ENCODE assay signal across 19 mouse cellular contexts in the genomic region with DNA sequence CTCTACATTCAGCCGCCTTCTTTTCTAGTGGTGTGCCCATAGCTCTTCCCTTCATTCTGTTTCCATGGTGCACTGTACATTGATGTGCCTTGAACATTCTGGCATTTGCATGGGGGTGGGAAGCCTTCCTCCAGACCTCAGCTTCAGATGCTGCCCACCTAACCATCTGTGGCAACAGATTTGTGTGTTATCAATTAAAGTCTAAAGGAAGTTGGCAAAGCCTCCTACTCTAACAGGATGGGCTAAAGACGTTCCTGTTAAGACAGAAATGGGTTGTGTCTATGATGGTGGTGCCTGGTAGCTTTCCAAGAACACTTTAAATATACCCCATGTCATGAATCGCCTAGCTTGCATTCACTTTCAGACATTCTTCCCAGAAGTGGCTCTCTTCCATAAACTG.
A peak's percentile ranks its signal among the peaks of the same experiment; 100 is the strongest.
DNase-seq lines count a peak whose midpoint lies in the region; ATAC-seq and TF ChIP-seq lines count a peak whose summit lies in the region.
"Had no signal": no experiment of that assay in that cellular context is flagged by ENCODE, and none has a peak within 500 bp of the region (broad histone marks: within the 10 kb centered on the region; RNA-seq: fewer than 3 reads in every experiment).

No protein-coding gene starts in this region.

- H3K27ac ChIP-seq in lung, postnatal 0 days (ENCODE audit: low read length): no peak overlapping the region
- no peak overlapping the region for H3K27ac ChIP-seq in hindbrain, embryonic 10.5 days
- H3K27ac ChIP-seq: embryonic facial prominence, embryonic 12.5 days; forebrain, embryonic 12.5 days; heart, embryonic 15.5 days; hindbrain, embryonic 12.5 days; limb, embryonic 10.5 days; liver, embryonic 14.5 days; macrophage; midbrain, embryonic 15.5 days had no signal

- 69% methylated on average over 3 of the region's 3 CpGs for WGBS in lung, postnatal 0 days
- WGBS in hindbrain, embryonic 10.5 days: 89% methylated on average over 3 of the region's 3 CpGs

- H3K9me3 ChIP-seq in lung, postnatal 0 days (ENCODE audit: low read length): no peaks in the 10 kb centered on the region
- no peaks in the 10 kb centered on the region for H3K9me3 ChIP-seq in hindbrain, embryonic 10.5 days
- H3K9me3 ChIP-seq: embryonic facial prominence, embryonic 12.5 days; forebrain, embryonic 12.5 days; heart, embryonic 15.5 days; hindbrain, embryonic 12.5 days; limb, embryonic 10.5 days; midbrain, embryonic 15.5 days had no signal

- no peak overlapping the region for H3K9ac ChIP-seq in lung, postnatal 0 days (replicated peaks; ENCODE audit: low read depth)
- H3K9ac ChIP-seq: embryonic facial prominence, embryonic 12.5 days; forebrain, embryonic 12.5 days; heart, embryonic 15.5 days; hindbrain, embryonic 12.5 days; liver, embryonic 14.5 days; midbrain, embryonic 15.5 days had no signal

- H3K36me3 ChIP-seq in lung, postnatal 0 days (ENCODE audit: insufficient read depth, low read length): no peaks in the 10 kb centered on the region
- no peaks in the 10 kb centered on the region for H3K36me3 ChIP-seq in hindbrain, embryonic 10.5 days
- H3K36me3 ChIP-seq: embryonic facial prominence, embryonic 12.5 days; forebrain, embryonic 12.5 days; heart, embryonic 15.5 days; hindbrain, embryonic 12.5 days; limb, embryonic 10.5 days; midbrain, embryonic 15.5 days had no signal

- intact Hi-C loops in left cerebral cortex, postnatal 4 days (cut with DNase I): no loop called here
- intact Hi-C loops in left cerebral cortex, postnatal 25 days (cut with DNase I): loop anchor here (1.0 to 10.0 kb wide), 4 partner anchors 105 to 180 kb away; no protein-coding TSS in a partner anchor

- no peak for ATAC-seq in lung, postnatal 0 days
- ATAC-seq: midbrain, embryonic 15.5 days had no signal

- no peak for TF ChIP-seq EP300 in lung, postnatal 0 days (IDR thresholded peaks at IDR 0.05)

- H3K4me3 ChIP-seq in lung, postnatal 0 days (ENCODE audit: low read depth, low read length): no peak overlapping the region
- no peak overlapping the region for H3K4me3 ChIP-seq in hindbrain, embryonic 10.5 days
- H3K4me3 ChIP-seq: embryonic facial prominence, embryonic 12.5 days; forebrain, embryonic 12.5 days; heart, embryonic 15.5 days; hindbrain, embryonic 12.5 days; limb, embryonic 10.5 days; midbrain, embryonic 15.5 days had no signal

- no peaks in the 10 kb centered on the region for H3K4me1 ChIP-seq in lung, postnatal 0 days (ENCODE audit: insufficient read depth, low read depth, low read length)
- H3K4me1 ChIP-seq in hindbrain, embryonic 10.5 days (replicated peaks): no peaks in the 10 kb centered on the region
- H3K4me1 ChIP-seq: embryonic facial prominence, embryonic 12.5 days; forebrain, embryonic 12.5 days; heart, embryonic 15.5 days; hindbrain, embryonic 12.5 days; midbrain, embryonic 15.5 days had no signal

- no peak overlapping the region for H3K4me2 ChIP-seq in lung, postnatal 0 days (replicated peaks; ENCODE audit: low read depth, low read length)
- H3K4me2 ChIP-seq: embryonic facial prominence, embryonic 12.5 days; forebrain, embryonic 12.5 days; heart, embryonic 15.5 days; hindbrain, embryonic 12.5 days; midbrain, embryonic 15.5 days had no signal

- DNase-seq in left cerebral cortex, adult 11 months (ENCODE audit: low spot score): peak; percentile 46
- no peak for DNase-seq in left cerebral cortex, postnatal 4 days
- DNase-seq in layer of hippocampus, adult 9-11 months: peak; percentile 88
- peak; percentile 70 to 96 for DNase-seq in left cerebral cortex, postnatal 25 days (ENCODE audit: low spot score in 2 of 2)
- DNase-seq in adrenal gland, postnatal 25 days: no peak
- no peak for DNase-seq in lung, postnatal 0 days (ENCODE audit: low spot score)
- DNase-seq in hindbrain, embryonic 10.5 days (ENCODE audit: low spot score): no peak
- no peak for DNase-seq in yolk sac, embryonic 10.5 days (ENCODE audit: low spot score)
- DNase-seq: adrenal gland, adult 2 months; heart, adult 11 months; kidney, adult 11 months had no signal

- H3K27me3 ChIP-seq in lung, postnatal 0 days (replicated peaks; ENCODE audit: insufficient read depth, low read length): no peaks in the 10 kb centered on the region
- H3K27me3 ChIP-seq in hindbrain, embryonic 10.5 days (ENCODE audit: insufficient read depth, poor library complexity, severe bottlenecking): no peaks in the 10 kb centered on the region
- H3K27me3 ChIP-seq: embryonic facial prominence, embryonic 12.5 days; forebrain, embryonic 12.5 days; heart, embryonic 15.5 days; hindbrain, embryonic 12.5 days; midbrain, embryonic 15.5 days had no signal

- no peak for TF ChIP-seq CTCF in lung, postnatal 0 days (IDR thresholded peaks at IDR 0.05)

Comparison
In these comparisons a context has a peak if more than half of its experiments do, and no peak if none do; other contexts are left out.
1. DNase-seq: peak in left cerebral cortex, adult 11 months (single experiment), layer of hippocampus, adult 9-11 months (single experiment) and left cerebral cortex, postnatal 25 days (2 of 2); none in left cerebral cortex, postnatal 4 days (single experiment), adrenal gland, postnatal 25 days (single experiment), lung, postnatal 0 days (single experiment), hindbrain, embryonic 10.5 days (single experiment) and yolk sac, embryonic 10.5 days (single experiment).